Mouse (Mus musculus): ENCODE data around the gene Xpo1. TPM values are rescaled to one million over a fixed set of nuclear protein-coding genes. Genes with fewer than 3 reads are reported as not detected.

Gene Xpo1
- total and polyA plus RNA-seq, 3 experiments: 4.1 to 36.2 (median 31.8) TPM

GRCm38 (mm10) chr11:23253931-23254330 is 1.9 kb upstream of the Xpo1 start:
- no peaks in the 10 kb centered on the region for H3K27me3 ChIP-seq (ENCODE audit: control insufficient read depth, insufficient read depth, low read length)
- H3K4me3 ChIP-seq: no peak overlapping the region
- 91% methylated on average over 4 of the region's 4 CpGs for WGBS
- peaks cover 4% of the 10 kb centered on the region for H3K4me1 ChIP-seq (ENCODE audit: control insufficient read depth, insufficient read depth, low read length)
- H3K36me3 ChIP-seq (ENCODE audit: control insufficient read depth, insufficient read depth, low read length): no peaks in the 10 kb centered on the region
- DNase-seq: no peak
- H3K9ac ChIP-seq (ENCODE audit: low read depth, low read length): no peak overlapping the region
- H3K27ac ChIP-seq: no peak overlapping the region
- no peaks in the 10 kb centered on the region; the same call in 1 of the 2 replicates for H3K79me2 ChIP-seq (replicated peaks; ENCODE audit: control insufficient read depth, insufficient read depth, low read length)
- TF ChIP-seq POLR2A (IDR thresholded peaks at IDR 0.05; ENCODE audit: insufficient read depth, low read depth, low read length) (no peak), CTCF (IDR thresholded peaks at IDR 0.05) (no peak), EP300 (IDR thresholded peaks at IDR 0.05; ENCODE audit: insufficient read depth, low read depth, low read length) (no peak)
- intact Hi-C loops (cut with DNase I): loop anchor here (2.0 kb wide), 3 partner anchors 53 to 263 kb away; partner anchors contain the start of genes Ahsa2, Cct4 and Usp34

GRCm38 (mm10) chr11:23254548-23254947 is 1.3 kb upstream of the Xpo1 start:
- Histone ChIP-seq H3K4me1 (ENCODE audit: control insufficient read depth, insufficient read depth, low read length) (peaks cover 4% of the 10 kb centered on the region), H3K79me2 (replicated peaks; ENCODE audit: control insufficient read depth, insufficient read depth, low read length) (no peaks in the 10 kb centered on the region; the same call in 1 of the 2 replicates), H3K27me3 (ENCODE audit: control insufficient read depth, insufficient read depth, low read length) (no peaks in the 10 kb centered on the region), H3K27ac (peak overlapping the region; percentile 86), H3K9ac (ENCODE audit: low read depth, low read length) (no peak overlapping the region; the same call in 1 of the 2 replicates), H3K4me3 (peak overlapping the region; percentile 63; the same call in 1 of the 2 replicates), H3K36me3 (ENCODE audit: control insufficient read depth, insufficient read depth, low read length) (no peaks in the 10 kb centered on the region)
- no peak for DNase-seq
- intact Hi-C loops (cut with DNase I): loop anchor here (2.0 kb wide), 3 partner anchors 52 to 264 kb away; partner anchors contain the start of genes Ahsa2, Cct4 and Usp34
- TF ChIP-seq POLR2A (IDR thresholded peaks at IDR 0.05; ENCODE audit: insufficient read depth, low read depth, low read length): no peak
- TF ChIP-seq EP300 (IDR thresholded peaks at IDR 0.05; ENCODE audit: insufficient read depth, low read depth, low read length): no peak
- no peak for TF ChIP-seq CTCF (IDR thresholded peaks at IDR 0.05)
- 76% methylated on average over 4 of the region's 4 CpGs for WGBS

GRCm38 (mm10) chr11:23255053-23255426 is 801 bp upstream of the Xpo1 start:
- no peaks in the 10 kb centered on the region; the same call in 1 of the 2 replicates for H3K79me2 ChIP-seq (replicated peaks; ENCODE audit: control insufficient read depth, insufficient read depth, low read length)
- peak overlapping the region; percentile 79 for H3K9ac ChIP-seq (ENCODE audit: low read depth, low read length)
- peak overlapping the region; percentile 63 for H3K4me3 ChIP-seq
- DNase-seq: no peak
- TF ChIP-seq POLR2A (IDR thresholded peaks at IDR 0.05; ENCODE audit: insufficient read depth, low read depth, low read length) (no peak), EP300 (IDR thresholded peaks at IDR 0.05; ENCODE audit: insufficient read depth, low read depth, low read length) (no peak), CTCF (IDR thresholded peaks at IDR 0.05) (no peak)
- no peaks in the 10 kb centered on the region for H3K36me3 ChIP-seq (ENCODE audit: control insufficient read depth, insufficient read depth, low read length)
- H3K27me3 ChIP-seq (ENCODE audit: control insufficient read depth, insufficient read depth, low read length): no peaks in the 10 kb centered on the region
- intact Hi-C loops (cut with DNase I): loop anchor here (2.0 to 5.0 kb wide), 7 partner anchors 52 to 623 kb away; partner anchors contain the start of genes Ahsa2, Cct4, Fam161a and Usp34
- peak overlapping the region; percentile 86 for H3K27ac ChIP-seq
- peaks cover 4% of the 10 kb centered on the region for H3K4me1 ChIP-seq (ENCODE audit: control insufficient read depth, insufficient read depth, low read length)
- WGBS: 3% methylated on average over 24 of the region's 24 CpGs

GRCm38 (mm10) chr11:23256194-23256802 is 457 bp downstream of the Xpo1 start:
- no peak for DNase-seq
- WGBS: under 1% methylated on average over 49 of the region's 51 CpGs
- intact Hi-C loops (cut with DNase I): loop anchor here (5.0 kb wide), 4 partner anchors 104 to 624 kb away; partner anchors contain the start of gene Fam161a
- H3K4me3 ChIP-seq: peak overlapping the region; percentile 95
- TF ChIP-seq EP300 (IDR thresholded peaks at IDR 0.05; ENCODE audit: insufficient read depth, low read depth, low read length) (no peak), POLR2A (IDR thresholded peaks at IDR 0.05; ENCODE audit: insufficient read depth, low read depth, low read length) (no peak), CTCF (IDR thresholded peaks at IDR 0.05) (no peak)
- H3K27ac ChIP-seq: peak overlapping the region; percentile 96
- no peaks in the 10 kb centered on the region for H3K27me3 ChIP-seq (ENCODE audit: control insufficient read depth, insufficient read depth, low read length)
- H3K9ac ChIP-seq (ENCODE audit: low read depth, low read length): peak overlapping the region; percentile 91
- H3K4me1 ChIP-seq (ENCODE audit: control insufficient read depth, insufficient read depth, low read length): peaks cover 4% of the 10 kb centered on the region
- no peaks in the 10 kb centered on the region for H3K36me3 ChIP-seq (ENCODE audit: control insufficient read depth, insufficient read depth, low read length)
- peaks cover 3% of the 10 kb centered on the region for H3K79me2 ChIP-seq (replicated peaks; ENCODE audit: control insufficient read depth, insufficient read depth, low read length)

GRCm38 (mm10) chr11:23256803-23257704 is 1.2 kb downstream of the Xpo1 start:
- TF ChIP-seq POLR2A (IDR thresholded peaks at IDR 0.05; ENCODE audit: insufficient read depth, low read depth, low read length): peak; percentile 76
- no peak for TF ChIP-seq CTCF (IDR thresholded peaks at IDR 0.05)
- H3K79me2 ChIP-seq (replicated peaks; ENCODE audit: control insufficient read depth, insufficient read depth, low read length): peaks cover 3% of the 10 kb centered on the region
- H3K4me1 ChIP-seq (ENCODE audit: control insufficient read depth, insufficient read depth, low read length): peaks cover 4% of the 10 kb centered on the region
- DNase-seq: peak; percentile 81 to 88
- no peaks in the 10 kb centered on the region for H3K36me3 ChIP-seq (ENCODE audit: control insufficient read depth, insufficient read depth, low read length)
- H3K27me3 ChIP-seq (ENCODE audit: control insufficient read depth, insufficient read depth, low read length): no peaks in the 10 kb centered on the region
- H3K9ac ChIP-seq (ENCODE audit: low read depth, low read length): peak overlapping the region; percentile 91
- peak overlapping the region; percentile 96 for H3K27ac ChIP-seq
- H3K4me3 ChIP-seq: peak overlapping the region; percentile 95
- WGBS: under 1% methylated on average over 48 of the region's 48 CpGs
- intact Hi-C loops (cut with DNase I): loop anchor here (1.0 to 5.0 kb wide), 5 partner anchors 46 to 625 kb away; partner anchors contain the start of gene Fam161a

Data from heart, adult 2 months (tissue).